Mouse (Mus musculus) midbrain, embryonic 13.5 days (tissue): ENCODE results near the gene Lmod1. TPM values are rescaled to one million over a fixed set of nuclear protein-coding genes. Genes with fewer than 3 reads are reported as not detected.
"Not testable (repeated sequence)": the region's sequence is repeated elsewhere in the genome, so short reads cannot be mapped to it uniquely, and the experiment has no call there.

Experiments used
- ATAC-seq: fragments of 200-750 bp; cut with Nextera tagmentation; 2 replicates; pipeline ENCODE4 v1.8.0; 2017; ENCODE audit warnings: mild to moderate bottlenecking, moderate TSS enrichment, moderate library complexity
- H3K27ac ChIP-seq: fragments of 300-500 bp; sonication (generic); 2 replicates; pipeline ENCODE4 v1.5.1; 2015; ENCODE audit warnings: inconsistent platforms, mild to moderate bottlenecking, moderate library complexity
- H3K27me3 ChIP-seq: fragments of 300-500 bp; sonication (generic); 2 replicates; pipeline ENCODE4 v1.6.1; 2015; ENCODE audit warnings: mild to moderate bottlenecking, inconsistent platforms
- H3K36me3 ChIP-seq: fragments of 300-500 bp; sonication (generic); 2 replicates; pipeline ENCODE4 v1.6.1; 2015; ENCODE audit warnings: mild to moderate bottlenecking, inconsistent platforms
- H3K4me1 ChIP-seq: fragments of 300-500 bp; sonication (generic); replicated peaks from 2 replicates; pipeline ENCODE4 v1.6.1; 2015; ENCODE audit warnings: inconsistent platforms
- H3K4me2 ChIP-seq: fragments of 300-500 bp; sonication (generic); replicated peaks from 2 replicates; pipeline ENCODE4 v1.6.1; 2015; ENCODE audit warnings: moderate library complexity, mild to moderate bottlenecking, inconsistent platforms
- H3K4me3 ChIP-seq: fragments of 300-500 bp; sonication (generic); replicated peaks from 2 replicates; pipeline ENCODE4 v1.5.1; 2015; ENCODE audit warnings: mild to moderate bottlenecking, inconsistent platforms
- H3K9ac ChIP-seq: fragments of 300-500 bp; sonication (generic); replicated peaks from 2 replicates; pipeline ENCODE4 v1.6.1; 2015; ENCODE audit warnings: mild to moderate bottlenecking, inconsistent platforms
- H3K9me3 ChIP-seq: fragments of 300-500 bp; sonication (generic); 2 replicates; pipeline ENCODE4 v1.6.1; 2016; ENCODE audit warnings: mild to moderate bottlenecking, inconsistent platforms
- WGBS: fragments of 180-500 bp; shearing (Covaris S2); methylation state at CpG from one replicate; pipeline ENCODE4 v1.1.7; 2015; 5-methylcytosine and 5-hydroxymethylcytosine counted together
- polyA plus RNA-seq: library from polyadenylated mRNA; unstranded; fragments of >200 nt; fragmentation: Nextera tagmentation; extraction: Ambion mirVana; gene quantifications from 2 replicates; pipeline ENCODE4 v1.2.1, GENCODE M21; 2015

Gene Lmod1
- polyA plus RNA-seq, 1 experiment from 2014 or later: 0.57 TPM

DNA sequence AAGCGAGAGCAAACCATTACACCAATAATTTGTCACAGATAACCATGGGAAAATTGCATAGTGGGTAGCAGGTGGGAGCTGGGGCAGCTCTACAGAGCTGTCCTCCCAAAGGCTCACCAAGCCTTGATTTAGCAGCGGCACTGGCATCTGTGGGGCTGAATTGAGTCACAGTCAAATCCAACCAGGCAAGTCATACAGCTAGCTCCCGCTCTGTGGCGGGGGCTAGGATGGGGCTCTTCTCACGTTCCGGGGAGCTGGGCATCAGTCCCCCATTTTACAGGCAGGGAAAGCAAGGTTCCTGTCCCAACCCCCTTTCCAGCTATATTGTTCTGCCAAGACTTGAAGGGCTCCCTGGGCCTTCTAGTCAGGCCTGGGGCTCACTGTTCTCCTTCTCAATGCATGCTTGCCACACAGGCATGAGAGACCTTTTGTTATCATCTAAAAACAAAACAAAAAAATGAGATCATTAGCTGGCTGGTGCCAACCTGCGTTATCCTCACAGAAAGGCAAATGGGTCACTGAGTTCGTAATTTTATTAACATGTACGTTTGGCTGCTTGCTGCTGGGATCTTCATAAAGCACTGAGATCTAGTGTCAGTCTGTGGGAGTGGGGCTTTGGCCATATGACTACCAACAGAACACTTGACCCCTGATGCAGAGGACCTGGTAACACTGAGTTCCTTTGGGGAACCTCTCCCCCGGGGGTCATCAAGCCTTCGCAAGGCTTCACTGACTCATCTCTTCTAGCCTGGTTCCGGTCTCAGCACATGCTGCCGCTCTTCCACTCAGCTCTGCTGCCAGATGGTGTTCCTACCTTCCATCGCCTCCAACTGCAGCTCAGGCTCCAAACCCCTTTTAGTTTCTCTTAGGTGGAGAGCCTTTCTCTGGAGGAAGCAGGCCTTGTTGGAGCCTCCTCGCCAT, 55.7 kb downstream of the Lmod1 start:
- Histone ChIP-seq H3K4me1 (peaks cover 1% of the 10 kb centered on the region), H3K4me3 (no peak overlapping the region), H3K27ac (no peak overlapping the region), H3K27me3 (no peaks in the 10 kb centered on the region), H3K9me3 (no peaks in the 10 kb centered on the region), H3K4me2 (no peak overlapping the region), H3K9ac (no peak overlapping the region), H3K36me3 (peaks cover 37% of the 10 kb centered on the region)
- ATAC-seq: no peak
- WGBS: 82% methylated on average over 15 of the region's 15 CpGs

DNA sequence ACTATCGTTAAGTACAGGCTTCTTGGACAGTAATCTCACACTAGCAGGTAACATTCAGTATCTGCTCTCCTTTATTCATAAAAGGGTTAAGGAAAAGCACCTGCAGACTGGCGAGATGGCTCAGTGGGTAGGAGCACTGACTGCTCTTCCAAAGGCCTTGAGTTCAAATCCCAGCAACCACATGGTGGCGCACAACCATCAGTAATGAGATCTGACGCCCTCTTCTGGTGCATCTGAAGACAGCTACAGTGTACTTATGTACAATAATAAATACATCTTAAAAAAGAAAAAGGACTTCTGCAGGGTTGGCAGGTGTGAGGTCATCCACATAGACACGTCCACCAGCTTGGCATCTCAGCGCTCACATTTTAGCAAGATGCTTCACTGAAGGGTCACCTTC, 57.0 kb downstream of the Lmod1 start:
- not testable (repeated sequence) for H3K27ac ChIP-seq, ATAC-seq
- WGBS: 67% methylated on average over 6 of the region's 6 CpGs

GRCm38 (mm10) chr1:135384171-135384570, 59.6 kb downstream of the Lmod1 start:
- Histone ChIP-seq H3K4me2 (no peak overlapping the region), H3K4me3 (no peak overlapping the region), H3K9ac (no peak overlapping the region), H3K36me3 (peaks cover 75% of the 10 kb centered on the region), H3K9me3 (no peaks in the 10 kb centered on the region), H3K4me1 (no peaks in the 10 kb centered on the region), H3K27me3 (no peaks in the 10 kb centered on the region), H3K27ac (no peak overlapping the region)
- no peak for ATAC-seq
- WGBS: 97% methylated on average over 5 of the region's 5 CpGs

More for the DNA sequence above, 57.0 kb downstream of the Lmod1 start:
- H3K4me2 ChIP-seq, H3K9ac ChIP-seq, H3K27me3 ChIP-seq, H3K9me3 ChIP-seq, H3K4me3 ChIP-seq, H3K4me1 ChIP-seq: not testable (repeated sequence)
- peaks cover 49% of the 10 kb centered on the region for H3K36me3 ChIP-seq

- H3K9me3 ChIP-seq: no peaks in the 10 kb centered on the region
- H3K27me3 ChIP-seq: no peaks in the 10 kb centered on the region
- ATAC-seq: no peak
- no peak overlapping the region for H3K9ac ChIP-seq
- no peaks in the 10 kb centered on the region for H3K4me1 ChIP-seq
- WGBS: 92% methylated on average over 9 of the region's 9 CpGs
- no peak overlapping the region for H3K27ac ChIP-seq
- no peak overlapping the region for H3K4me3 ChIP-seq
- H3K36me3 ChIP-seq: peaks cover 84% of the 10 kb centered on the region
- H3K4me2 ChIP-seq: no peak overlapping the region
Observed at GRCm38 (mm10) chr1:135385161-135385560, 60.6 kb downstream of the Lmod1 start.

DNA sequence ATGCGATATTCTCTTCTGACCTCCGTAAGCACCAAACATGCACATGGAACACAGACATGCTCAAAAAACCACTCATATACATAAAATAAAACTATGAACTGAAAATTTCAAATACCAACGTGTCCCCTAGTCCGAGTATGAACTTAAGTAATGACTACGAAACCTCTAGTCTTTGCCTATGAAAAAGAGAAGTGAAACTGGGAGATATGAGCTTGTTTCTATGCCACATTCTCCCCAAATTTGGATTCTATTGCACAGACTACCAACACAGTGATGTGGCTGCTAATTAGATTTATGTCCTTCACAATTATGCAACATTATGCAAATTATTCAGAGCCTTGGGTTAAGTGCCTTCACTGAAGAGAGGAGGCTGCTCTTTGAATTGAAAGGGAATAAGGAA, 74.9 kb downstream of the Lmod1 start:
- whole genome bisulfite sequencing: 99% methylated on average over 5 of the region's 5 CpGs
- Histone ChIP-seq H3K27ac (no peak overlapping the region), H3K9me3 (no peaks in the 10 kb centered on the region), H3K27me3 (no peaks in the 10 kb centered on the region), H3K36me3 (peaks cover 83% of the 10 kb centered on the region), H3K4me1 (no peaks in the 10 kb centered on the region), H3K9ac (no peak overlapping the region), H3K4me2 (no peak overlapping the region), H3K4me3 (no peak overlapping the region)
- no peak for ATAC-seq

GRCm38 (mm10) chr1:135401452-135402110, 77.0 kb downstream of the Lmod1 start:
- 87% methylated on average over 3 of the region's 3 CpGs for WGBS
- H3K36me3 ChIP-seq: peaks cover 87% of the 10 kb centered on the region

DNA sequence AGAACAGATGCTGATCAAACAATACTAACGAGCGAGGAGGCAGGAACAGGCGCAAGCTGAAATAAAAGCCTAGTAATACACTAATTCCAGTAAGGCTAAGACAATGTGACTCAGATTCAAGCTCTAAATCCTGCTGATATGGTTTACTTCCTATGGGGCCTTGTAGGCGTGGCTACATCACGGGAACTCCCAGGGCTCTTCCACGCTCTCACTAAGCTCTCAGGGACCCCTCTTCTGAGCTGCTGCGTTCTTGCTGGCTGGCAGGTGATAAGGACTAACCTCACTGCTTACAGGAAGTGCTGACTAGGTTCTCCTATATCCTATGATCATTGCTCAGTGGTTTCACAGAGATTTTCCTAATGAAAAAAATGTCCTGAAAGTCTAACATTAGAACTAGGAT, 80.7 kb downstream of the Lmod1 start:
- no peak overlapping the region for H3K4me3 ChIP-seq
- H3K4me2 ChIP-seq: no peak overlapping the region
- no peak overlapping the region for H3K27ac ChIP-seq
- no peaks in the 10 kb centered on the region for H3K4me1 ChIP-seq
- 0 out of 2 replicates have a peak overlapping the region, but pooled peaks have one; percentile 1 for H3K9ac ChIP-seq
- 87% methylated on average over 7 of the region's 7 CpGs for WGBS
- no peaks in the 10 kb centered on the region for H3K9me3 ChIP-seq
- H3K27me3 ChIP-seq: no peaks in the 10 kb centered on the region
- no peak for ATAC-seq
- peaks cover 91% of the 10 kb centered on the region for H3K36me3 ChIP-seq

More at GRCm38 (mm10) chr1:135401452-135402110, 77.0 kb downstream of the Lmod1 start:
- Histone ChIP-seq H3K4me3 (no peak overlapping the region), H3K27ac (no peak overlapping the region), H3K9ac (no peak overlapping the region), H3K9me3 (no peaks in the 10 kb centered on the region), H3K4me1 (no peaks in the 10 kb centered on the region), H3K27me3 (no peaks in the 10 kb centered on the region), H3K4me2 (no peak overlapping the region)
- ATAC-seq: no peak

DNA sequence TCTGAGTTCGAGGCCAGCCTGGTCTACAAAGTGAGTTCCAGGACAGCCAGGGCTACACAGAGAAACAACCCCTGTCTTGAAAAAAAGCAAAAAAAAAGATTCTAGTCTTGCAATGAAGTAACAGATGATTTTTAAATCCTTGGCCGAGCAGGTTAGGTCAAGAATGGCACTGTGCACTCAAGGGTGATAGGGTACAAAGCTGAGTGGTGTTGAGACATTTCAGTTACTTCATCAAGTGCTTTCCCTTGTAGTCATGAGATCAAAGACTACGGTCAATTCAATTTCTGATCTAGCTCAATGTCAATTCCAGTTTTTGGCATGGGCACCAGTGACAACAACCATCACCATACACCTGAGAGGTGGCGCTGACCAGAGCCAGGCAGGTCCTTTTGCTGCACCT, 84.4 kb downstream of the Lmod1 start:
- Histone ChIP-seq H3K27ac (no peak overlapping the region), H3K4me3 (no peak overlapping the region), H3K9me3 (no peaks in the 10 kb centered on the region), H3K9ac (no peak overlapping the region), H3K36me3 (peaks cover 86% of the 10 kb centered on the region), H3K4me1 (no peaks in the 10 kb centered on the region), H3K27me3 (no peaks in the 10 kb centered on the region), H3K4me2 (no peak overlapping the region)
- 97% methylated on average over 4 of the region's 4 CpGs for WGBS
- ATAC-seq: no peak

DNA sequence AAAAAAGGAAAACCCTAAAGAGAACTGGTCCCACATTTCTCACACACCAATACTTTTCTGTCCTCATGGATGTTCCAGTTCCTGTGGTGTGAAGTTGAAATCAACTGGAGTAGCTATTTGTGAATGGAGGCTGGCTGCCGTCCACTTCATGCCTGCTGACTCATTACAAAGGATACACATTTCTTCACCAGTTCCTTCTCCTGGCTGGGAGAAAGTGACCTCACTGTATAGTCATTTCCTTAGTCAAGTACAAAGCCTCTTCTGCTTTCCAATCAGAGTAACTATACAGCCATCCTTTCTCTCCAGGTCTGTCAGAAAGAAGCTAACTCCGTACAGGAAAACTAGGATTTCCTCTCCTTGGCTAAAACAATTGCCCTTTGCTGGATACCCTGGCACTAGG, 86.4 kb downstream of the Lmod1 start:
- H3K27ac ChIP-seq: no peak overlapping the region
- WGBS: 80% methylated on average over 2 of the region's 2 CpGs
- H3K4me2 ChIP-seq: no peak overlapping the region
- no peaks in the 10 kb centered on the region for H3K4me1 ChIP-seq
- H3K27me3 ChIP-seq: no peaks in the 10 kb centered on the region
- H3K36me3 ChIP-seq: peaks cover 85% of the 10 kb centered on the region
- H3K9ac ChIP-seq: no peak overlapping the region
- no peak for ATAC-seq
- no peak overlapping the region for H3K4me3 ChIP-seq
- H3K9me3 ChIP-seq: no peaks in the 10 kb centered on the region

DNA sequence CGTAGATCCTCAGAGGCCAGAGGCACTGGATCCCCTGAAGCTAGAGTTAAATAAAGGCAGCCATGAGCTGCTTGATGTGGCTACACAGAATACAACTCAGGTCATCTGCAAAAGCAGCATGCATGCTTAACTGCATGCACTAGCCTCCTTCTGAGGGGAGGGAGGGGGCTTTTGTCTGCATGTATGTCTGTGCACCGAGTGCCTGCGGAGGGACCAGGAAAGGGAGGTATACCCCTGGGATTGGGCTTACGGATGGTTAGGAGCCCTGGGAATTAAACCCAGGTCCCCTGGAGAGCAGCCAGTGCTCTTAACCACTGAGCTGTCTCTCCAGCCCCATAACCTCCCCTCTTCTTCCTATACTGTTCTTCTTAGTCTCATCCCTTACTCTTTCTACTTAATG, 87.5 kb downstream of the Lmod1 start:
- WGBS: 93% methylated on average over 4 of the region's 4 CpGs
- H3K4me1 ChIP-seq: no peaks in the 10 kb centered on the region
- ATAC-seq: no peak

GRCm38 (mm10) chr1:135413996-135414395, 89.4 kb downstream of the Lmod1 start:
- no peak for ATAC-seq
- Histone ChIP-seq H3K4me2 (no peak overlapping the region), H3K27me3 (no peaks in the 10 kb centered on the region)

More for the DNA sequence above, 87.5 kb downstream of the Lmod1 start:
- Histone ChIP-seq H3K4me2 (no peak overlapping the region), H3K27ac (no peak overlapping the region), H3K9ac (no peak overlapping the region), H3K36me3 (peaks cover 87% of the 10 kb centered on the region), H3K4me3 (no peak overlapping the region), H3K9me3 (no peaks in the 10 kb centered on the region), H3K27me3 (no peaks in the 10 kb centered on the region)

More at GRCm38 (mm10) chr1:135413996-135414395, 89.4 kb downstream of the Lmod1 start:
- Histone ChIP-seq H3K27ac (no peak overlapping the region), H3K9ac (no peak overlapping the region), H3K4me1 (no peaks in the 10 kb centered on the region), H3K4me3 (no peak overlapping the region), H3K9me3 (no peaks in the 10 kb centered on the region), H3K36me3 (peaks cover 88% of the 10 kb centered on the region)
